Mouse (Mus musculus): ENCODE results near the gene Rapsn.

Gene Rapsn

DNA sequence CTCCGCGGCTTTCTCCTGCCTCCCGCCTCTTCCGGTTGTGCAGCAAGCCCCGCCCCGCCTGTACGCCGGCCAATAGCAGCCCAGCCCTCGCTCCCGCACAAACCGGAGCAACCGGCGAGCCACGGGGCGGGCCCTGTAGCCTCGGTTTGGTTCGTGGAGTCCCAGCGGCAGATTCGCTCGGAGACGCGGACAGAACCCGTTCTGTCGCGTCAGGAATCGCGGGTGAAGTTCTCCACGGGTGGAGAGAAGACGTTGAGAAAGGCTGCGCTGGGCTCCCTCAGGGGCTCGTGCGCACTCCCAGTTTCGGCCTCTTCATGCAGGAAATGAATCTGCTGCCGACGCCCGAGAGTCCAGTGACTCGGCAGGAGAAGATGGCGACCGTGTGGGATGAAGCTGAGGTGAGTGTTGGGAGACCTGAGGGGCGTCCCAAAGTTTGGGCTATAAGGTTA is 18.5 kb downstream of the Rapsn start, which contains the start of gene Psmc3:
TSS of gene Psmc3 (plus strand) at position 76 of the 449 bp plus-strand sequence.
- peak; percentile 98 for DNase-seq

DNA sequence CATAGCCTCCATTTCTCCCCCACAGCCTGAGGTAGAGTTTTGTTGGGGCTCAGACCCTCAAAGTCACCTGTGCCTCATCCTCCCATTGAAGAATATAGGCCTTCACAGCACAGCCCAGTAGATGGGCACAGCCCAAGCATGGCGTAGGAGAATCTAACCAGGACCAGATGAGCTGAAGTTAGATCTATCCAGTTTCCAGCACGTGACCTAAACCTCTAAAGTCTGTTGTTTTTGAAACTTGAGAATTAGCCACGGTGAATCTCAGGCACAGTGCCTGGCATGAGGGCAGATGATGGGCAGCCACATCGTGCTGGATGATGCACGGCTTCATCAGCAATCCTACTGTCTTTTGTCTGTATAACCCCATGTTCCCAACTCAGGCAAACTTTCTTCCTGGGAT is 23.0 kb downstream of the Rapsn start:
- no peak for DNase-seq

DNA sequence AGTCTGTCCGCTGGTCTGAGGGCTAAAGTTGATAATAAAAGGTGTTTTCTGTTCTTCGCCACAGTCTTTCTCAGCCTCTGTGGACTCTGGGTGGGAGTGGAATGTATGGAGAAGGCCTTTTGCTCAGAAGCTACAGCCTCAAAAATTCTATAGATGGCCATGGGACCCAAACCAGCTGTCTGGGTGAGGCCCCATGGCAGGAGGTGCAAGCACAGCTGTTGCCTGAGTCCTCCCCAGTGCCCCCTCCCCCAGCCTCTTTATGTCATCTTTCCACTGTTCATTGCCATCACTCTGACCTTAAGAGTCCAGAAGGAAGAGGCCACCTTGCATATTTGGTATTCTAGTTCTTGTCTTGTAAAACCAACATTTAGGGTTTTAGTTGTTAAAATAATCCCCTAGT is 24.0 kb downstream of the Rapsn start:
- DNase-seq: no peak

DNA sequence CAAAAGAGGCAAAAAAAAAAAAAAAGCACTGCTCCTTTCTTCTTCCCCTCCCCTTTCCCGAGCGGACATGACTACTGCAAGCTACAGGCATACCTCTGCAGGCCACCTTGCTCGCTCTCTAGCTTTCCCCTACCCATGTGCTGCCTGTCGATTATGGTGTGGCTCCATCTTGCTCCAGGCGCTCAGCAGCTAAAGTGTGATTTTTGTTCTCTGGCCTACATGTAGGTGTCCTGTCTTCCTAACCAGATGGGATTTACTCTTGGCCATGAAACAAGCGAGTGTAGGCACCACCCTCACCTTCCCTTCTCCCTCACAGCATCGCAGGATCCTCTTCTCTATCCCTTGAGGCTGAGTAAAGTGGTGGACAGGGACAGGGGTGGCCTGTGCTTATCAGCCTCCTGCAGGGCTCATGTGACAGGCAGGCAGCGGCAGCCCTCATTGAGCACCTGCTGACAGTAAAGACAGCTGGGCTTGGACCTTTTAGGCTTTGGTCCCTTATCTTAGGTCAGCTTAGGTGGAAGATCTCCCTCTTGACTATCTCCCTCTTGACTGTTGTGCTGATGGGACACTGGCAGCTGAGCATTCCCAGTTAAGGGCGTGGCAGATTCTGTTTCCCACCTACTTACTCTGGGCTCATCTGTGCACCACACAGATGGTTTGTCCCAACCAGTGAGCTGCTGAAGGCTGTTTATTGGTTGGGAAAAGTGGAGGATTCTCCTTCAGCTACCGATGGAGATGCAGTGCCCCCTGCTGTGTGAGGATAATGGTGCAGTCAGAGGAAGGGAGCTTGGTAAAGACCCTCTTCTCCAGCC is 25.3 kb downstream of the Rapsn start:
- DNase-seq: peak; percentile 72

DNA sequence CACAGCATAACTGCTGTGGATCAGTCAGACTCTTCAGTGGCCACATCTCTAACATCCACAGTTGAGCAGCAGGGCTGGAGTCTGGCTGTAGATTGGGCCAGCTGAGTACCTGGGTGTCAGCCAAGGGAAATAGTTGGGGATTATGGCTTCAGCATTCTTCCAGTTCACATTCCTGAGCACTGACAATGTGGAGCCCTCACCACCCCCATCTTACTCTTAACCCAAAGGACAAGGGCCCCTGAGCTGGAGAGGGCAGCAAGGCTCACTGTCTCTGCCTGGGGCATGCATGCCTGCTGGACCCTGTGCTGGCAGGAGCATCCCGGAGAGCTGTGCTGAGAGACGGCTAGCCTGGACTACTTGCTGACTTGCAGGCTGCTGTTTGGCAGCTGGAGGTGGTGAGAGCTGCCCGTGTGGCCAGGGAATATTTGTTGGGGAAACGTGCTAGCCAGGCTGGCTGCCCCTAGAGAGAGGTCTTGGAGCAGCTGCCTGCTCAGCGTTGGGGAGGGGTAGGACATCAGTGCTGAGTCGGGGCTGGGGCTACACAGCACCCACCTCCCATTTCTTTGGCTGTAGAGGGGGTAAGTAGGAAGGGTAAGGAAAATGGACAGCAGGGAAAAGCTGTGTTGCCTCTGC is 26.5 kb downstream of the Rapsn start:
- DNase-seq: no peak

DNA sequence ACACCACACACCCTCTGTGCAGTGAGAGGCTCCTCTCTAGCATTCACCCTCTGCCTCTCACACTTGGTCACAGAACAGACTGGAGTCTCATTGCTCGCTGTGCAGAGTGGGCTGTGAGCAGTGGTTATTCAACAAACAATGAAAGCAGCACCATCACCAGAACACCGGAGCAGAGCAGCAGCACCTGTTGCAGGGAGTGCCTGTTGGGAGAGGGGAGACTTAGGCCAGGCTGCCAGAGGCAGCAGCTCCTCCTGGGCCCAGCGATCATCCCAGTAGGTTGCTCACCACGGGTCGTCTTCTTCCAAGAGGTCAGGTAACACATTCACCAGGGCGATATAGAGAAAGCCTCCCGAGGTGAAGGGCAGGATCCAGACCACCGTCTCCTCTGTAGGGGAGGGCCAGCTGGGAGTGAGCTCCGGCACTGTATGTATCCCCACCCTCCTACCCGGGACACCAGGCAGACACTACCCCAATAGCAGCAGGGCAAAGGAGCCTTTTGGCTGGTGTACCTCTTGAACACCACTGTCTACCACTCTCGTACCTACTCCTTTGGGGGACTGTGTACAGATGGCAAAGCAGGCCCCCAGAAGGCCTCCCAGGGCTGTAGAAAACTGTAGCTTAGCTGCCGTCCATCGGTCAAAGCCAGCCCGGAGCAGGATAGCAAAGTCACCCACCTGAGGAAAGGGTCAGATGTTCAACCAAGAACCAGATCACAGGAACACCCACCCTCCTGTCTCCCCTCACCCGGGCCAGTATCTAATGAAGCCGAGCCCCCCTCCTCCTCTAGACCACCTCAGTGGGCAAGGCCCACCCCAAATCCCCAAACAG is 27.6 kb downstream of the Rapsn start:
- DNase-seq: no peak

DNA sequence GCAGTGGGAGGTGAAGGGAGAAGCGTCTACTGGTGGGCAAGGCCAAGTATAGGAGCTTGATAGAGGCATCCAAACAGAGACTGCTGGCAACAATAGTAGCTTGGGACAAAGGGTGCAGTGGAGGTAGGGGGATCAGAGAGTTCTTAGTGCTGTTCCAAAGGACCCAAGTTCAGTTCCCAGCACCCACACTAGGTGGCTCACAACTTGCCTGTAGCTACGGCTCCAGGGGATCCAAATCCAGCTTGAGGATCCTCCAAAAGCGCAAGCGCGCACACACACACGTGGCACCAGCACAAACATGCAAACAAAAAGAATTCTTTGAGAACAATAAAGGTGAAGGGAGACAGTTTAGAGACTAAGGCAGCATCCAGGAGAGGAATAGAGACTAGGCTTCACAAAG is 28.8 kb downstream of the Rapsn start:
- DNase-seq: no peak

DNA sequence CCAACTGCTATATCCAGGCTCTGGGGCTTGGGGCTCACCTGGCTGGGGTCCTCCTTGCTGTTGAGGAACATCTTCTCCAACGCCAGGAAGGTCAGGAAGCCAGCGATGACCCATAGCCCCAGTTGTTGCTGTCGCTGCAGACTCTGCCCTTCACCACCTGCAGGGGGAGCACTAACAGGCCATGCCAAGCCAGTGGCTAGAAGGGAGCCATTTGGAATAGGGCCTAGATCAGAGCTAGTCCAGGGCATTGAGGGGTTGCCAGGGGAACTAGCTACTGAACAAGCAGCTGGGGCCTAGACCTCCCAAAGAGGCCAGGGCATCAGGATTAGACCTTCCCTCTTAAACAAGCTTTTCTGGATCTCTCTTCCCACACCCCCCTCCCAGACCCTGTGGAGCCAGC is 30.1 kb downstream of the Rapsn start:
- DNase-seq: peak; percentile 77

DNA sequence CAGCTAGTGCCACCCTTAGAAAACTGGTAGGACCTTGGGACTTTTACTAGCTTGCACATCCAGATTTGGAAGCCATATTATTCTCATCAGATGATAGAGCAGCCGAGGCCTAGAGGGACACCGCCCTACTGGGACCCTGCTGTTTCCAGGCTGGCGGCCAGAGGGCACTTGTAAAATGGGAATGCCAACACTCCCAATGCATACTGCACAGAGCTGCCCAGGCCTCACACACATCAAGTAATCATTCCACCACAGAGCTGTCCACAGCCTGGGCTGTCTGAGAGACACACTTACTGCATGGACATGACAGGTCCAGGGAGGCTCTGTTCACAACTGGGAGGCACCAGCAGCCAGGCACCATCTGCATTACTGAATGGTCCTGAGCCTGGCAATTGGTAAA is 31.0 kb downstream of the Rapsn start:
- DNase-seq: no peak

DNA sequence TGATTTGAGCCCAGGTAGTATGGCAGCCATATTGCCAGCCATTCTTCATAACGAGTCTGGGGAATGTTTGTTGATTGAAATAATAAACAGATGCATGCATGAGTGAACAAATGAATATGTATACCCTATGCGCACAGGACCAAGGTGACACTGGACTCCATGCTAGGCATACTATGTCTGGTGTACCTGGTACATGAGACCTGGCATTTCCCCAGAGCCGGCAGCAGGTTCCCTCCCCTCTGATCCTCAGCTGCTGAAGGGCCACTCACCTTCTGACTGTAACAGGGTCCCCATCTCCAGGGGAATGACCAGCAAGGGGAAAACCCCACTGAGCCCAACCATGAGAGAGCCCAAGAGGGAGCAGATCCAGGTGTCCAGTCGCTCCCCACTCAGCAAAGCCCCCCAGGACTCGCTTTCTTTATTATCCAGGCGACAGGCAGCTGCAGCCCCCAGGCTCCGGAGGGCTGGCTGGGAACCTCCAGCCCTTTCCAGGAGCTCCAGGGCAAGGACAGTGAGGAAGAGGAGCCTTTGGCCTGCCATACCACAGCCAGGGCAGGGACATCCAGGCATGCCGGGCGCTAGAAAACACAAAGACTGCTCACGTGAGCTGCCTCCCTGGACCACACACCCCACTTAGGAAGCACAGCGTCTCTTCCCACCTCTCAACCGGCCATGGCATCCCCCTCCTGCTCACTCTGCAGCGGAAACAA is 32.9 kb downstream of the Rapsn start:
- no peak for DNase-seq

DNA sequence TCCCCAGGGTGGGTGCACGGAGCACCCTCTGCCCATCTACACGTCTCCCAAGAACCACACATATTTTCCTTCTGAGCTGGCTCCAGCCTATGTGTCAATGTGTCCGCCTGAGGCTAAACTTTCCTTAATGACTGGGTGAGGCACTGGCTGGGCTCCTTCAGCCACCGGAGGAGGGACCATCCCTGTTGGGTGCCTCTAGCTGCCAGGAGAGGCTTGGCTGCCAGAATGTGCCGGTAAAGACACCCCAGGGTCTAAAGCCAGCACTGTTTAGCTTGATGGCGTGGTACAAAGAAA is 33.4 kb downstream of the Rapsn start:
- DNase-seq: no peak

DNA sequence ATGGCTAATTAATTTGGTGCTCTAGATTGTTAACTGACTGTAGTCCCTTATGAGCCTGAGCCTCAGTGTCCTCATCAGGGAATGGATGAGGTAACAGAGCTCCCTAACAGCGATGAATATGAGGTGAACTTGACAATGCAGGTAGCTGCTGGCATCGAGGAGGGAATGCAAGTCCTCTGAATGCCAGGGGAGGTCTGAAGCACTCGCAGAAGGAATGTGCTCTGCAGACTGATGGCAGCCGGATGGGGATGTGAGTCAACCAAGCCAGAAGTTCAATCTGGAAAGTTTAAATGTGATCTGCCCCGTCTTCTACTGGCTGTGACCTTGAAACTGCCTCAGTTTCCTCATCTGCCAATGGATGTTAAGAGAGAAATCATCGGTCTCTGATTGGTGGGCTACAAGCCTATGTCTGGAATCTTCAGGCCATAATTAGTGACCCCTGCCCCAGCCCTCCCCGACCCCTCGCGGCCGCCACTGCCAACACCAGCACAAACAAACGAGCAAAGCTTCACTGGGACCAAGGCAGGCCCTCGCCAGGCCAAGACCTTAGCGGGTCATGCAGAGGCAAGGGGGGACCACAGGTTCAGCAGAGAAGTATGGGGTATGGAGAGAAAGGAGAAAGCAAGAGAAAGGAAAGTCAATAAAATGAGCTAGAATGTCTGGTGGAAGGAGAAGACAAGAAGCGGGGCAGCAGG is 34.0 kb downstream of the Rapsn start:
- DNase-seq: no peak

DNA sequence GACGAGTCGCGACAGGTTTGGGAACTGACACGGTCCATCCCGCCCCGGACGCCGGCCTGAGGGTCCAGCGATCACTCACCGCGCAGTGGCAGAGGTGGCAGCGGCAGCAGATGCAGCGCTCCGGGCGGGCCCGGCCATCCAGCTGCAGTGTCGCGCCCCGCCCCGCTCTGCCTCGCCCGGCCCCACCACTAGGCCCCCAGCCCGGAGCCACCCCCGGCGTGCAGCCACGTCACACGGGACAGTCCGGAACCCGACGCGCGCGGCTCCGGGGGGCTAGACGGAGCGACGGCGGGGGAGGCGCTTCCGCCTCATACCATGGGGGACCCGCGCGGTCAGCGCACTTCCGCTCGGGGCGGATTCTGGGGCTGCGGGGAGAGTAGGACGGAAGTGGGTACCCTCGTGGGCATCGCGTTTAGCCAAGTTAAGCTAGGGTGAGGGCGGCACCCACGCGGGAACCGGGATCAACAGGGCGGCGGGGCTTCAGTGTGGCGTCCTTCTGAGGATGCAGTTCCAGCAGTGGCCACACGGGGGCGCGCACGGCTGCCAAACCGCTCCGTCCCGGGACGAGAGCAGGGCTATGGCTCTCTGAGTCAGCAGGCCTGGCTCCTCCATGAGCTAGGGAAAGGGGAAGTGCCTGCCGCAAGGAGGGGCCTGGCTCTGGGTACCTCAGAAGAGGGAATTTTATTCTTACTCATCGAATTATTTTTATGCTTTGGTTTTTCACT is 34.8 kb downstream of the Rapsn start, which contains the start of gene Slc39a13:
TSS of gene Slc39a13 (minus strand) at position 342 of the 725 bp plus-strand sequence.
- DNase-seq: peak; percentile 97

DNA sequence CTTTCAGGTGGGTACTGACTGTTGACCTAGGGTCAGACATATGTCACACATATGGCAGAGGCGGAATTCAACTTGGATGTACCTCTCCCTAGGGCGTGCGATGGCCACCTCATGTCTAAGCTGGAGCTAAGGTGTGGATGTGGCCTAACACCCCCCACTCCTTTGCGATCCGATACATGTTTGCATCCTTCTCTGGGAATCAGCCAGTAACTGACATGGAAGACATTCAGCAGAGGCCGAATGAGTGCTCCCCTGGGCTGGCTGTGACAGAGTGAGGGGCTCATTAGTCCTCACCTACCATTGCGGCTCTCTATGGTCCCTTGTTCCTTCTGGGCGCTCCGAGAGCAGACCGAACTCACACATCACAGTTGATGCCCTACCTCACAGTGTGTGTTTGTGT is 35.6 kb downstream of the Rapsn start:
- DNase-seq: peak; percentile 30

DNA sequence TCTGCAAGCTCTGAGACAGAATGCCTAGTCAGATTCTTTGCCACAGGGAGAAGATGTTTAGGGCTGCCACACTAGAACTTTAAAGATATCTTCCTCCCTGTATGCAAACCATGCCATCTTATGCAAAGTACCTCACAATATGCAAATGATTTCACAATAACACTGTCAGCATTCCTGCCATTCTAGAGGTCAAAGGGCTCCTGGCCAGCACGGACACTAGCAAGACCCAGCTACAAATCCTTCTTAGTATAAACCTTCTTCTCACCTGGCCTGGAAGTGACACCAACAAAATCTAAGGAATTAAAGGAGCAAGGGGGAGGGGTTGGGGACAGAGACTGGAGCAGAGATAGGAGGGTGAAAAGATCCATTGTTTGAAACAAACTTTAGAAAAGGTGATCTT is 36.7 kb downstream of the Rapsn start:
- no peak for DNase-seq

DNA sequence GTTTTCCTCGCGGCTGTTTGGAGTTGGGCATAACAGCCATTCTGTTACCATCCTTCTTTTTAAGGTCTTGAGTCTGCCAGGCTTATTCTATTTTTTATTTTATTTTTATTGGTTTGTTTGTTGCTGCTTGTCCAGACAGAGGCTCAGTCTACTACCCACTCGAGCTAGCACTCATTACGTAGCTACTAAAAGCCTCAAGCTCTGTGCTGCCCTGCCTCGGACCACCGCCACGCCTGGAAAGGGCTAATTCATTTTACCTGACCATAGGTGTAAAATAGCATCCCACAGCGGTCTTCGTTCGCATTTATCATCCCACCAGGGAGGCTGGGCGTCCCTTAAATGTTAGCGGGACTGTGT is 42.5 kb downstream of the Rapsn start:
- no peak for DNase-seq

DNA sequence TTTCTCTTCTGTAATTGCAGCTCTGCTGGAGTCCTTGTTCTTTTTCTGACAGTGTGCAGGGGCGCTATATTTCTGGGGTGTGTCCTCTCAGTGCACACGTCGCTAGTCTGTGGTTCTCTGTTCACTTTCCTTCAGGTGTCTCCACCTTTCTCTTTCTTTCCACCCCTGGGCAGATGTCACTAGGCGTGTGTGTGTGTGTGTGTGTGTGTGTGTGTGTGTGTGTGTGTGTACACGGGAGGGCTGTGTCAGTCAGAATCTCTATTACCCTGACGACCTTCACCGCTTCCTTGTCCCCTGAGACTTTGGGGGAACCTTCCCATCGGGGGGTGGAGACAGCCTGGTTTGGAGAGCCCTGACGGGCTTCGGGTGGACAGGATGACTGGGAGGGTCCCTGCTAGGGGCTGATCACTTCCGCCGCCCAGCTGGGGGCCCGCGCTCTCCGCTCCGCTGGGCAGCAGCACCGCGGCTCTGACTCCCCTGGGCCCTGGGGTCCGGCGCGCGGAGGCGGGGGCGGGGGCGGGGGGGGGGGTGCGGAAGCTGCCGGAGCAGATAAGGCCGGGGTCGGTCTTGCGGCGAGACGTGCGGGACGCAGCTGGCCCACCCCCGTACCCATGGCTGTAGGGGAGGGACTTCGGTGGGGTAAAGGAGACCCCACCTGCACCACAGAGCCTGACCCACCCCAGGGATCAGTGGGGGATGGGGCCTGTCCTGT is 43.0 kb downstream of the Rapsn start:
- peak; percentile 48 for DNase-seq

DNA sequence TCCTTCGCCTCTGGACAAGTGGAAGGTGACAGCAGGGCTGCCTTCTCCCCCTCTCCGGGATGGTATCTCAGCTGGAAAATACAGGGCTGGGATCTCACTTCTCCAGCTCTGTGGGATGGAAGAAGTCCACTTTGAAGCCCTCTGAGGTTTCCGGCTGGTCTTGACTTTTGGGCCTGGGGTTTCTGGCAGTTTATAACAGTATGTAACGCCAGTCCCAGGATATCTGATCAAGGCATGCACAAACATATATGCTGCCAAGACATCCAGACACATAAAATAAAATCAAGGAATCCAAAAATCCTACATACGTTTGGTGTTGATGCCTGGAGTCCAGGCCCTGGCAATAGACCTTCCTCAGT is 43.6 kb downstream of the Rapsn start:
- no peak for DNase-seq

DNA sequence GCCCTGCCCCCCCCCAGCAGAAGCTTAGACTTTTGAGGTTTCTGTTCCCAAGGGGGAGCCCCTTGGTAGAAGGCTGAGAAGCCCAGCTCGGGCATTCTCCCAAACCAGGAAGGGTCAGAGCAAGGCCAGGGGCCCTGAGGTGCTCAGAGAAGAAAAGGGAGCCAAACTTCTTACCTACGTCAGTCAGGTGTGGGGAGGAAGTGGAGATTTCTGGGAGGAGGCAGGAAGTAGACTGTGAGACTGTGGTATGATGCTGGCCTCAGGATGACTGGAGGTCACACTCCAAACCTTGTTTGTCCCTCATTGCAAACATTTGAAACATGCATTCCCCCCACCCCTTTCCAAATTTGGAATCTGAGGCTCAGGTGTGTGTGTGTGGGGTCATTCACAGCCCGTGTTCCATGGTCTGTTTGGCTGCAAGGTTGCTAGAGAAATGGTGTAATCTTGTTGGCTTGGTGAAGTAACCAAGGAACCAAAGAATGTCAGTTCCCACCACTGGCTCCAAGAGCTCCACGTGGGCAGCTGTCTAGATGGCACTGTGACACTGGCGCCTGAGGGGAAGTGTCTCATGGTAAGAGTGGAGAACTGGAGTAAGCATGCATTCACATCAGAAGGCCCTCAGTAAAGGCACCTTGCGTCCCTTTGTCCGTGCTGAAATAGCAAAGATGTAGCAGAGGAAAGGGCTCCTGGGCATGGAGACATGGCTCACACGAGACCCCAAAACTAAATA is 45.5 kb downstream of the Rapsn start:
- DNase-seq: no peak

All from thymus, postnatal 4 days (tissue).